Mouse (Mus musculus): ENCODE measurements at regions not wholly inside any gene's neighbourhood (a gene's known extent, or its start where the extent isn't known, plus 50 kb on each side); places are given as distances from the start of the nearest gene placed in this dataset.

GRCm38 (mm10) chr2:72800696-72801095 is 179.6 kb downstream of the Sp3 start:
- no peak for DNase-seq (ENCODE audit: low read depth, low spot score)

GRCm38 (mm10) chr2:72813282-72813974 is 166.8 kb downstream of the Sp3 start:
- DNase-seq (ENCODE audit: low read depth, low spot score), result no peak

- no peak for DNase-seq (ENCODE audit: low read depth, low spot score)
Measured at GRCm38 (mm10) chr2:72825251-72825650, 155.0 kb downstream of the Sp3 start.

- DNase-seq (ENCODE audit: low read depth, low spot score), result no peak
Measured at GRCm38 (mm10) chr2:72829139-72829538, 151.1 kb downstream of the Sp3 start.

GRCm38 (mm10) chr2:72832770-72833169 is 147.5 kb downstream of the Sp3 start:
- DNase-seq (ENCODE audit: low read depth, low spot score), result no peak

GRCm38 (mm10) chr2:72838085-72838727 is 142.0 kb downstream of the Sp3 start:
- peak; percentile 40 for DNase-seq (ENCODE audit: low read depth, low spot score)

- no peak for DNase-seq (ENCODE audit: low read depth, low spot score)
Measured at GRCm38 (mm10) chr2:72839673-72840072, 140.6 kb downstream of the Sp3 start.

GRCm38 (mm10) chr2:72841367-72841766 is 138.9 kb downstream of the Sp3 start:
- no peak for DNase-seq (ENCODE audit: low read depth, low spot score)

GRCm38 (mm10) chr2:72843610-72844009 is 136.6 kb downstream of the Sp3 start:
- no peak for DNase-seq (ENCODE audit: low read depth, low spot score)

- no peak for DNase-seq (ENCODE audit: low read depth, low spot score)
Measured at GRCm38 (mm10) chr2:72849441-72850192, 130.6 kb downstream of the Sp3 start.

- DNase-seq (ENCODE audit: low read depth, low spot score), result no peak
Measured at GRCm38 (mm10) chr2:72852509-72852908, 127.7 kb downstream of the Sp3 start.

GRCm38 (mm10) chr2:72855276-72855970 is 124.8 kb downstream of the Sp3 start:
- no peak for DNase-seq (ENCODE audit: low read depth, low spot score)

GRCm38 (mm10) chr2:72855971-72856755 is 124.1 kb downstream of the Sp3 start:
- DNase-seq (ENCODE audit: low read depth, low spot score), result peak; percentile 9

GRCm38 (mm10) chr2:72857377-72857776 is 122.9 kb downstream of the Sp3 start:
- no peak for DNase-seq (ENCODE audit: low read depth, low spot score)

- peak; percentile 67 for DNase-seq (ENCODE audit: low read depth, low spot score)
Measured at GRCm38 (mm10) chr2:72865462-72866365, 114.5 kb downstream of the Sp3 start.

- DNase-seq (ENCODE audit: low read depth, low spot score), result no peak
Measured at GRCm38 (mm10) chr2:72866366-72866688, 113.9 kb downstream of the Sp3 start.

- no peak for DNase-seq (ENCODE audit: low read depth, low spot score)
Measured at GRCm38 (mm10) chr2:72868173-72868572, 112.1 kb downstream of the Sp3 start.

GRCm38 (mm10) chr2:72871836-72872235 is 108.4 kb downstream of the Sp3 start:
- no peak for DNase-seq (ENCODE audit: low read depth, low spot score)

- DNase-seq (ENCODE audit: low read depth, low spot score), result no peak
Measured at GRCm38 (mm10) chr2:72873948-72874347, 106.3 kb downstream of the Sp3 start.

- DNase-seq (ENCODE audit: low read depth, low spot score), result peak; percentile 18
Measured at GRCm38 (mm10) chr2:72874533-72874932, 105.7 kb downstream of the Sp3 start.
